Mouse (Mus musculus) MEL (cell line): ENCODE data around the gene Rexo5. TPM values are rescaled to one million over a fixed set of nuclear protein-coding genes. Genes with fewer than 3 reads are reported as not detected.

Experiments
- DNase-seq: peaks from one replicate; pipeline ENCODE4 v3.0.0; 2011; ENCODE audit warnings: low read depth, low spot score
- H3K27ac ChIP-seq: 2 replicates; pipeline ENCODE4 v1.5.1; 2012; ENCODE audit warnings: low read depth, mild to moderate bottlenecking, control low read depth, low read length, moderate library complexity; ENCODE audit not compliant: control insufficient read depth
- H3K27me3 ChIP-seq, 2 experiments: fragments of 150-350 bp in 1 of 2; sonication (generic) in 1 of 2; 2 replicates each; pipeline ENCODE4 v1.6.1; 2012; ENCODE audit warnings: low read length in 2 of 2, mild to moderate bottlenecking in 2 of 2, improper control_type of control experiment in 1 of 2, moderate library complexity in 1 of 2; ENCODE audit not compliant: insufficient read depth in 2 of 2, control insufficient read depth in 1 of 2
- H3K36me3 ChIP-seq, 2 experiments: 2 replicates each; pipeline ENCODE4 v1.6.1; 2012 to 2014; ENCODE audit warnings: low read length in 2 of 2, improper control_type of control experiment in 1 of 2, inconsistent platforms in 1 of 2, mild to moderate bottlenecking in 1 of 2; ENCODE audit not compliant: insufficient read depth in 2 of 2, control insufficient read depth in 1 of 2
- H3K4me1 ChIP-seq, 2 experiments: fragments of 150-350 bp in 1 of 2; sonication (generic) in 1 of 2; 2 replicates each; pipeline ENCODE4 v1.6.1; 2012; ENCODE audit warnings: low read length in 2 of 2, improper control_type of control experiment in 1 of 2, mild to moderate bottlenecking in 1 of 2; ENCODE audit not compliant: insufficient read depth in 2 of 2, control insufficient read depth in 1 of 2
- H3K4me3 ChIP-seq, 2 experiments: fragments of 150-350 bp in 1 of 2; sonication (generic) in 1 of 2; 2 replicates each; pipeline ENCODE4 v1.5.1; 2012; ENCODE audit warnings: low read depth in 2 of 2, low read length in 2 of 2, mild to moderate bottlenecking in 2 of 2, moderate library complexity in 2 of 2, control low read depth in 1 of 2, improper control_type of control experiment in 1 of 2; ENCODE audit not compliant: control insufficient read depth in 1 of 2, insufficient read depth in 1 of 2
- H3K79me2 ChIP-seq: 2 replicates; pipeline ENCODE4 v1.6.1; 2012; ENCODE audit warnings: mild to moderate bottlenecking, low read length, moderate library complexity; ENCODE audit not compliant: control insufficient read depth, poor library complexity, insufficient read depth
- H3K9ac ChIP-seq: 2 replicates; pipeline ENCODE4 v1.6.1; 2012; ENCODE audit warnings: low read depth, mild to moderate bottlenecking, control low read depth, low read length, moderate library complexity; ENCODE audit not compliant: control insufficient read depth, poor library complexity, severe bottlenecking
- H3K9me3 ChIP-seq: fragments of 150-350 bp; sonication (generic); replicated peaks from 2 replicates; pipeline ENCODE4 v1.6.1; 2012; ENCODE audit warnings: mild to moderate bottlenecking, low read length, improper control_type of control experiment, moderate library complexity; ENCODE audit not compliant: insufficient read depth
- BHLHE40 ChIP-seq: IDR thresholded peaks from 2 replicates; pipeline ENCODE4 v1.6.1; 2012; ENCODE audit warnings: low read depth, mild to moderate bottlenecking, inconsistent platforms, low read length, improper control_type of control experiment, borderline replicate concordance
- CHD1 ChIP-seq: IDR thresholded peaks from 2 replicates; pipeline ENCODE4 v1.6.1; 2012; ENCODE audit warnings: low read depth, mild to moderate bottlenecking, inconsistent platforms, low read length, improper control_type of control experiment
- CTCF ChIP-seq, 3 experiments: IDR thresholded peaks in 2 of 3; conservative IDR thresholded peaks in 1 of 3; 2 replicates each; pipeline ENCODE4 v1.5.1; 2011 to 2012; ENCODE audit warnings: low read length in 3 of 3, low read depth in 2 of 3, mild to moderate bottlenecking in 2 of 3, improper control_type of control experiment in 1 of 3, inconsistent platforms in 1 of 3, mixed read lengths in 1 of 3, moderate library complexity in 1 of 3; ENCODE audit not compliant: control insufficient read depth in 1 of 3, insufficient read depth in 1 of 3, poor library complexity in 1 of 3, severe bottlenecking in 1 of 3
- ELF1 ChIP-seq: IDR thresholded peaks from 2 replicates; pipeline ENCODE4 v1.6.1; 2014; ENCODE audit warnings: low read depth, mild to moderate bottlenecking, inconsistent platforms, low read length, improper control_type of control experiment, moderate library complexity
- EP300 ChIP-seq, 2 experiments: IDR thresholded peaks; 2 replicates each; pipeline ENCODE4 v1.6.1; 2011; ENCODE audit warnings: improper control_type of control experiment in 2 of 2, low read length in 2 of 2, low read depth in 1 of 2, mild to moderate bottlenecking in 1 of 2
- ETS1 ChIP-seq: IDR thresholded peaks from 2 replicates; pipeline ENCODE4 v1.6.1; 2012; ENCODE audit warnings: low read depth, mild to moderate bottlenecking, inconsistent platforms, low read length, improper control_type of control experiment, moderate library complexity
- GATA1 ChIP-seq: IDR thresholded peaks from 2 replicates; pipeline ENCODE4 v1.6.1; 2011; ENCODE audit warnings: low read depth, low read length, improper control_type of control experiment
- HCFC1 ChIP-seq: IDR thresholded peaks from 2 replicates; pipeline ENCODE4 v1.6.1; 2012; ENCODE audit warnings: low read depth, mild to moderate bottlenecking, inconsistent platforms, low read length, improper control_type of control experiment, moderate library complexity
- KAT2A ChIP-seq: conservative IDR thresholded peaks from 2 replicates; pipeline ENCODE4 v1.6.1; 2012; ENCODE audit warnings: low read depth, low read length, improper control_type of control experiment, inconsistent platforms
- MAFK ChIP-seq: IDR thresholded peaks from 2 replicates; pipeline ENCODE4 v1.6.1; 2011; ENCODE audit warnings: low read depth, mild to moderate bottlenecking, low read length, improper control_type of control experiment, borderline replicate concordance
- MEF2A ChIP-seq: IDR thresholded peaks from 2 replicates; pipeline ENCODE4 v1.6.1; 2014; ENCODE audit warnings: low read depth, mild to moderate bottlenecking, inconsistent platforms, low read length, improper control_type of control experiment; ENCODE audit not compliant: poor library complexity, insufficient replicate concordance, severe bottlenecking; ENCODE audit errors: extremely low read depth
- MXI1 ChIP-seq: IDR thresholded peaks from 2 replicates; pipeline ENCODE4 v1.6.1; 2011; ENCODE audit warnings: mild to moderate bottlenecking, low read depth, low read length, improper control_type of control experiment
- MYB ChIP-seq: IDR thresholded peaks from 2 replicates; pipeline ENCODE4 v1.6.1; 2011; ENCODE audit warnings: mild to moderate bottlenecking, low read depth, low read length, improper control_type of control experiment
- MYC ChIP-seq: IDR thresholded peaks from 2 replicates; pipeline ENCODE4 v1.6.1; 2011; ENCODE audit warnings: low read depth, mild to moderate bottlenecking, low read length, improper control_type of control experiment, moderate library complexity
- NELFE ChIP-seq: IDR thresholded peaks from 2 replicates; pipeline ENCODE4 v1.6.1; 2011; ENCODE audit warnings: low read depth, low read length, improper control_type of control experiment
- NRF1 ChIP-seq: IDR thresholded peaks from 2 replicates; pipeline ENCODE4 v1.6.1; 2014; ENCODE audit warnings: low read depth, mild to moderate bottlenecking, inconsistent platforms, low read length, improper control_type of control experiment, moderate library complexity; ENCODE audit not compliant: poor library complexity, insufficient read depth, severe bottlenecking
- POLR2A ChIP-seq, 2 experiments: IDR thresholded peaks; 2 replicates each; pipeline ENCODE4 v1.6.1; 2011 to 2012; ENCODE audit warnings: low read length in 2 of 2, mild to moderate bottlenecking in 2 of 2, control low read depth in 1 of 2, improper control_type of control experiment in 1 of 2, low read depth in 1 of 2, moderate library complexity in 1 of 2; ENCODE audit not compliant: control insufficient read depth in 1 of 2, insufficient read depth in 1 of 2, poor library complexity in 1 of 2
- RAD21 ChIP-seq: IDR thresholded peaks from 2 replicates; pipeline ENCODE4 v1.6.1; 2011; ENCODE audit warnings: mild to moderate bottlenecking, low read depth, low read length, improper control_type of control experiment
- RCOR1 ChIP-seq: IDR thresholded peaks from 2 replicates; pipeline ENCODE4 v1.6.1; 2012; ENCODE audit warnings: low read depth, mild to moderate bottlenecking, inconsistent platforms, low read length, improper control_type of control experiment
- SMC3 ChIP-seq: IDR thresholded peaks from 2 replicates; pipeline ENCODE4 v1.6.1; 2011; ENCODE audit warnings: low read depth, low read length, improper control_type of control experiment
- TAL1 ChIP-seq: IDR thresholded peaks from 2 replicates; pipeline ENCODE4 v1.6.1; 2012; ENCODE audit warnings: mild to moderate bottlenecking, inconsistent platforms, low read length, moderate library complexity, mixed read lengths
- TCF12 ChIP-seq: IDR thresholded peaks from 2 replicates; pipeline ENCODE4 v1.6.1; 2014; ENCODE audit warnings: low read depth, mild to moderate bottlenecking, inconsistent platforms, low read length, improper control_type of control experiment, moderate library complexity
- UBTF ChIP-seq: IDR thresholded peaks from 2 replicates; pipeline ENCODE4 v1.6.1; 2012; ENCODE audit warnings: low read depth, mild to moderate bottlenecking, inconsistent platforms, low read length, improper control_type of control experiment, moderate library complexity, borderline replicate concordance; ENCODE audit not compliant: insufficient read depth
- ZC3H11A ChIP-seq: IDR thresholded peaks from 2 replicates; pipeline ENCODE4 v1.6.1; 2012; ENCODE audit warnings: low read depth, mild to moderate bottlenecking, inconsistent platforms, low read length, improper control_type of control experiment
- ZNF384 ChIP-seq: IDR thresholded peaks from 2 replicates; pipeline ENCODE4 v1.6.1; 2012; ENCODE audit warnings: low read depth, mild to moderate bottlenecking, inconsistent platforms, low read length, improper control_type of control experiment
- polyA plus RNA-seq, 2 experiments: library from polyadenylated mRNA; stranded (reverse) in 1 of 2; unstranded in 1 of 2; fragments of >175 nt in 1 of 2; fragments of >200 nt in 1 of 2; gene quantifications; 2 replicates each; pipeline versions ENCODE4 v1.2.1 to v1.2.4; 2012; ENCODE audit warnings: low replicate concordance in 2 of 2, low read depth in 1 of 2; ENCODE audit not compliant: insufficient read length in 2 of 2, insufficient read depth in 1 of 2, missing spikeins in 1 of 2
- total RNA-seq: library from RNA; depleted of rRNA; stranded (reverse); fragments of 300-350 nt; gene quantifications from 2 replicates; pipeline ENCODE4 v1.2.3, GENCODE M21; 2012

Gene Rexo5
- total and polyA plus RNA-seq, 3 experiments = 11.7 to 18.3 TPM; not detected in 1

DNA sequence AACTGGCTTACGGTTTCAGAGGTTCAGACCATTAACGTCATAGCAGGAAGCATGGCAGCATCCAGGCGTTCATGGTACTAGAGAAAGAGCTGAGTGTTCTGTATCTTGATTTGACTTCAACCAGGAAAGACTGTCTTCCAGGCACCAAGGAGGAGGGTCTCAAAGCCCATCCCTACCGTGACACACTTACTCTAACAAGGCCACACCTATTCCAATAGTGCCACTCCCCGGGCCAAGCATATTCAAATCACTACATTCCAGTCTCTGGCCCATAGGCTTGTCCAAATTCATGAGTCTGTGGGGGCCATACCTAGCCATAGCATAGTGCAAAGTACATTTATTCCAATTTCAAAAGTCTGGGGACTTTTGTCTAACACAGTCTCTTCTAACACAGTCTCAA, 13.6 kb downstream of the Rexo5 start:
- Histone ChIP-seq H3K36me3 (peaks cover 0 to 21% of the 10 kb centered on the region in 2 experiments; a peak in 2 of 4 replicates), H3K27ac (no peak overlapping the region), H3K27me3 (no peaks in the 10 kb centered on the region)
- TF ChIP-seq GATA1 (no peak), EP300 (IDR thresholded peaks at IDR 0.05; ENCODE audit: low read depth in 1 of 2, low read length in 2 of 2) (no peak), CHD1 (no peak), ELF1 (no peak), ETS1 (no peak), SMC3 (no peak), KAT2A (no peak), RCOR1 (no peak), RAD21 (no peak), TAL1 (no peak)
- TF ChIP-seq, all 39 proteins: peak for 0
- H3K79me2 ChIP-seq = no peaks in the 10 kb centered on the region
- H3K4me1 ChIP-seq = no peaks in the 10 kb centered on the region
- DNase-seq = no peak
- H3K4me3 ChIP-seq = no peak overlapping the region
- H3K9me3 ChIP-seq = no peaks in the 10 kb centered on the region
- H3K9ac ChIP-seq = no peak overlapping the region

- Histone ChIP-seq H3K27ac (no peak overlapping the region), H3K4me3 (no peak overlapping the region), H3K9ac (no peak overlapping the region), H3K36me3 (peaks cover 0 to 23% of the 10 kb centered on the region in 2 experiments; a peak in 2 of 4 replicates), H3K27me3 (no peaks in the 10 kb centered on the region), H3K79me2 (no peaks in the 10 kb centered on the region)
- DNase-seq = no peak
- TF ChIP-seq NELFE = no peak
- TF ChIP-seq POLR2A (IDR thresholded peaks at IDR 0.05; ENCODE audit: control insufficient read depth in 1 of 2, insufficient read depth in 1 of 2, low read depth in 1 of 2, low read length in 2 of 2, poor library complexity in 1 of 2) = no peak
- no peak for TF ChIP-seq HCFC1
- TF ChIP-seq ZC3H11A = no peak
- no peak for TF ChIP-seq CHD1
- no peak for TF ChIP-seq TCF12
- TF ChIP-seq TAL1 = no peak
- no peak for TF ChIP-seq CTCF (IDR thresholded peaks at IDR 0.05 in 2 of 3, conservative IDR thresholded peaks at IDR 0.05 in 1 of 3; ENCODE audit: control insufficient read depth in 1 of 3, insufficient read depth in 1 of 3, low read depth in 2 of 3, low read length in 3 of 3, poor library complexity in 1 of 3, severe bottlenecking in 1 of 3)
- TF ChIP-seq, all 39 proteins: peak for 0
- Histone ChIP-seq H3K4me1 (no peaks in the 10 kb centered on the region), H3K9me3 (no peaks in the 10 kb centered on the region)
Observed at GRCm38 (mm10) chr7:119808723-119809122, 14.9 kb downstream of the Rexo5 start.

GRCm38 (mm10) chr7:119835371-119835770, 41.6 kb downstream of the Rexo5 start:
- Histone ChIP-seq H3K27me3 (no peaks in the 10 kb centered on the region), H3K4me3 (no peak overlapping the region), H3K79me2 (no peaks in the 10 kb centered on the region), H3K4me1 (peaks cover 0 to 2% of the 10 kb centered on the region in 2 experiments; a peak in 1 of 4 replicates), H3K9ac (no peak overlapping the region), H3K9me3 (no peaks in the 10 kb centered on the region), H3K27ac (no peak overlapping the region), H3K36me3 (peaks cover 0 to 2% of the 10 kb centered on the region in 2 experiments; a peak in 2 of 4 replicates)
- DNase-seq = no peak
- TF ChIP-seq RCOR1 (no peak), MEF2A (no peak), MYC (no peak), SMC3 (no peak), TCF12 (no peak), RAD21 (no peak), MAFK (no peak), POLR2A (IDR thresholded peaks at IDR 0.05; ENCODE audit: control insufficient read depth in 1 of 2, insufficient read depth in 1 of 2, low read depth in 1 of 2, low read length in 2 of 2, poor library complexity in 1 of 2) (no peak), CHD1 (no peak), NRF1 (no peak), ETS1 (no peak), ZNF384 (no peak), BHLHE40 (no peak), MXI1 (no peak), MYB (no peak), NELFE (no peak), UBTF (no peak)
